Mouse (Mus musculus) gastrocnemius, postnatal 4 days (tissue): ENCODE results near the gene Ccdc167. TPM values are rescaled to one million over a fixed set of nuclear protein-coding genes. Genes with fewer than 3 reads are reported as not detected.

Experiments
- DNase-seq, 2 experiments: peaks; one replicate each; pipeline ENCODE4 v3.0.0; 2021 to 2022; ENCODE audit warnings: low spot score in 2 of 2, mixed read lengths in 2 of 2
- total RNA-seq, 2 experiments: library from RNA; stranded (reverse); gene quantifications; 2 replicates each; pipeline ENCODE4 v1.2.3; 2021

The Ccdc167 gene
- total RNA-seq, 2 experiments from 2014 or later = 12.2 to 12.5 TPM

DNA sequence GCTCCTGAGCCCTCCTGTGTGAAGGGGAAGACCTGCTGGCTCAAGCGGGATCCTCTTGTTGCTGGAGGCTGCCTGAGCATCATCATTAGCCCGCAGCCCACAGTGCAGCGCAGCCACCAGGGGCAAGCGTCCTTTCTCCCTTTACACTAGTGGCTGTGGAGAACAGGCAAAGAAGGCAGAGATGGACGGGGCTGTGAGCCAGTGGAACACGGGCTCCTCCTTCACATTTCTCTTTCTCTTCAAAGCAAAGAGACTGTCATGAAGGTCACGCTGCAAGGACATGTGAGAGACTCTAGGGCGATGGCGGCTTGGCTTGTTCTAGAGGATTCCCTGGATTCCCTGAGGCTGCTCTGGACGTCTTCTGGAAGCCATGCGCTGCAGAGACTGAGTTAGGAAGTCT lies 75.9 kb downstream of the Ccdc167 start:
- DNase-seq = no peak

DNA sequence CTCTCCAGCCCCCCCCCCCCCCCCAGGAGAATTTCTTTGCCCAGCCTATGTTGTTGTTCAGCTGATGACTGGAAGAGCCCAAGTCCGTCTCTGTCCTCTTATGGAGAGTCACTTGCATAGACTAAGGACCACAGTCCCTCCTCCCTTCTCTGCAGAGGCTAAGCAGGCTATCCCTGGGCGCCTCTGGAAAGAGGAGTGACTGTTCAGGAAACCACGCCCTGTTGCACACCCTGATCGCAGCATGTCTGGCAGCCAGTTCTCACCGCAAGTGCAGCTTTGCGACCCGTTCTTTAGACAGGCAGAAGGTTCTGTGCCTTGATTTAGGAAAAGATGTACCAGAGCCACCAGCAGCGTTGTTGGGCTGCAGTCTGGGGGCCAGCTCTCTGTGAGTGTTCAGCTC lies 78.9 kb downstream of the Ccdc167 start:
- DNase-seq = no peak

DNA sequence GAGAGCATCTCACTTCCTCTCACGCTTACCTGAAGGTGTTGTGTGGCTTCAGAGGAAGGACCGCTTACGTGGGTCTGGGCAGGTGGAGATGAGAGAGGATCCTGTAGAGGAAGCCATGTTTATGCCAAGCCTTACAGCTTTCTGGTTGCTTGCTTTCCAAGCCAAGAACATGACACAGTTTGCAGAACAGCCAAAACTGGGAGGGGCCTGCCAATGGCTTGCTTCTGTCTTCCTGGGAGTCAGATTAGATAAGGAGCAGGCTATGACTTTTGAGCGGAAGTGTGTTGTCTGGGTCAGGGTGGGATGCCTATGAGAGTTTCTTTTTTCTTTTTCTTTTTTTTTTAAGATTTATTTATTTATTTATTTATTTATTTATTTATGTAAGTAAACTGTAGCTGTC lies 79.5 kb downstream of the Ccdc167 start:
- no peak for DNase-seq

Other genes with a start within 250 kb of the Ccdc167 start
- 10 to 100 TPM; 21.4 to 21.8 TPM for gene Pim1, start 226.3 kb downstream of the Ccdc167 start, total RNA-seq
- gene Gm17657, start 167.4 kb downstream of the Ccdc167 start, total RNA-seq = not detected
- 10 to 100 TPM; 10.2 to 11.3 TPM for gene Tbc1d22b, start 167.3 kb downstream of the Ccdc167 start, total RNA-seq
- gene Tmem217, start 164.7 kb downstream of the Ccdc167 start, total RNA-seq = not detected
- 10 to 100 TPM; 36.3 to 37.6 TPM for gene Rnf8, start 102.3 kb downstream of the Ccdc167 start, total RNA-seq
- gene Gm28043, start 102.2 kb downstream of the Ccdc167 start, total RNA-seq = 1 to 10 TPM; 1.7 to 2.6 TPM
- 10 to 100 TPM; 52.0 to 56.4 TPM for gene Cmtr1, start 56.4 kb downstream of the Ccdc167 start, total RNA-seq